8 mouse cellular contexts compared by ENCODE assay signal in genomic region chr2:25706643-25707481, GRCm38 (mm10). TPM values are rescaled to one million over a fixed set of nuclear protein-coding genes. Genes with fewer than 3 reads are reported as not detected.
DNase-seq lines count a peak whose midpoint lies in the region; ATAC-seq lines count a peak whose summit lies in the region.

TSS of gene Bmyc (plus strand) at chr2:25706739.

- no peaks in the 10 kb centered on the region for H3K27me3 ChIP-seq in forebrain, embryonic 13.5 days
- no peaks in the 10 kb centered on the region for H3K27me3 ChIP-seq in heart, embryonic 16.5 days (ENCODE audit: control insufficient read depth, insufficient read depth, low read length)
- no peaks in the 10 kb centered on the region; the same call in 1 of the 2 replicates for H3K27me3 ChIP-seq in liver, embryonic 11.5 days (replicated peaks; ENCODE audit: control insufficient read depth, insufficient read depth, low read length)
- no peaks in the 10 kb centered on the region for H3K27me3 ChIP-seq in stomach, embryonic 14.5 days (ENCODE audit: control insufficient read depth, insufficient read depth, low read length)

- H3K9ac ChIP-seq in forebrain, embryonic 13.5 days, result peak within 1 kb of the TSS; percentile 75
- H3K9ac ChIP-seq in heart, embryonic 16.5 days (ENCODE audit: low read length), result peak within 1 kb of the TSS; percentile 86
- H3K9ac ChIP-seq in liver, embryonic 11.5 days (ENCODE audit: low read depth, low read length), result peak within 1 kb of the TSS; percentile 60
- H3K9ac ChIP-seq in stomach, embryonic 14.5 days (replicated peaks; ENCODE audit: low read depth, low read length), result peak within 1 kb of the TSS; percentile 67

- no peaks in the 10 kb centered on the region for H3K36me3 ChIP-seq in forebrain, embryonic 13.5 days (ENCODE audit: poor library complexity, severe bottlenecking)
- no peaks in the 10 kb centered on the region for H3K36me3 ChIP-seq in heart, embryonic 16.5 days (ENCODE audit: control insufficient read depth, insufficient read depth)
- no peaks in the 10 kb centered on the region for H3K36me3 ChIP-seq in liver, embryonic 11.5 days (ENCODE audit: control insufficient read depth, insufficient read depth, low read length)
- 0 out of 2 replicates have a peak, but pooled peaks cover 3% of the 10 kb centered on the region for H3K36me3 ChIP-seq in stomach, embryonic 14.5 days (ENCODE audit: control insufficient read depth, insufficient read depth, low read length)

- peak within 1 kb of the TSS; percentile 92 for H3K4me2 ChIP-seq in forebrain, embryonic 13.5 days
- peak within 1 kb of the TSS; percentile 99 for H3K4me2 ChIP-seq in heart, embryonic 16.5 days (ENCODE audit: low read depth, low read length)
- peak within 1 kb of the TSS; percentile 82 for H3K4me2 ChIP-seq in liver, embryonic 11.5 days
- peak within 1 kb of the TSS; percentile 93 for H3K4me2 ChIP-seq in stomach, embryonic 14.5 days (replicated peaks; ENCODE audit: low read depth, low read length)

- WGBS in forebrain, embryonic 13.5 days, result under 1% methylated on average over 73 of the region's 78 CpGs
- WGBS in heart, embryonic 16.5 days, result under 1% methylated on average over 78 of the region's 78 CpGs
- WGBS in liver, embryonic 11.5 days, result under 1% methylated on average over 78 of the region's 78 CpGs
- WGBS in stomach, embryonic 14.5 days, result under 1% methylated on average over 78 of the region's 78 CpGs

- peak; percentile 92 for ATAC-seq in CD4-positive, CD25-positive, alpha-beta regulatory T cell, adult 4 months
- ATAC-seq in forebrain, embryonic 13.5 days, result peak; percentile 96
- peak; percentile 92 for ATAC-seq in heart, embryonic 16.5 days (replicated peaks; ENCODE audit: extremely low read depth, insufficient read depth, low FRiP score)
- ATAC-seq in liver, embryonic 11.5 days (replicated peaks; ENCODE audit: low FRiP score), result peak; percentile 81
- ATAC-seq in stomach, embryonic 14.5 days (ENCODE audit: insufficient number of reproducible peaks, insufficient read depth, low FRiP score, low read depth), result peak; percentile 91

- DNase-seq in c-Kit-positive CD71-positive TER-119-negative erythroid progenitor cells, embryonic 14.5 days (ENCODE audit: low read depth), result peak; percentile 37
- DNase-seq in kidney, postnatal 14 days, result peak; percentile 81
- peak; percentile 76 for DNase-seq in liver, embryonic 11.5 days (ENCODE audit: low spot score)
- peak; percentile 80 for DNase-seq in naive thymus-derived CD4-positive, alpha-beta T cell, adult 2 months (ENCODE audit: low read depth)

- peak within 1 kb of the TSS; percentile 62 for H3K4me3 ChIP-seq in forebrain, embryonic 13.5 days
- H3K4me3 ChIP-seq in heart, embryonic 16.5 days (ENCODE audit: low read length), result peak within 1 kb of the TSS; percentile 87
- H3K4me3 ChIP-seq in liver, embryonic 11.5 days (ENCODE audit: low read depth, low read length), result peak within 1 kb of the TSS; percentile 65
- H3K4me3 ChIP-seq in stomach, embryonic 14.5 days (ENCODE audit: low read depth, low read length), result peak within 1 kb of the TSS; percentile 80

- peaks cover 21% of the 10 kb centered on the region for H3K4me1 ChIP-seq in forebrain, embryonic 13.5 days
- peaks cover 6% of the 10 kb centered on the region; the same call in 1 of the 2 replicates for H3K4me1 ChIP-seq in heart, embryonic 16.5 days (ENCODE audit: control insufficient read depth, insufficient read depth, low read length)
- no peaks in the 10 kb centered on the region for H3K4me1 ChIP-seq in liver, embryonic 11.5 days (replicated peaks; ENCODE audit: control insufficient read depth, insufficient read depth, low read length)
- peaks cover 5% of the 10 kb centered on the region; the same call in 1 of the 2 replicates for H3K4me1 ChIP-seq in stomach, embryonic 14.5 days (ENCODE audit: control insufficient read depth, insufficient read depth, low read length)

- H3K27ac ChIP-seq in forebrain, embryonic 13.5 days, result peak within 1 kb of the TSS; percentile 60
- peak within 1 kb of the TSS; percentile 64 for H3K27ac ChIP-seq in heart, embryonic 16.5 days (ENCODE audit: low read length)
- no peak within 1 kb of the TSS; the same call in 1 of the 2 replicates for H3K27ac ChIP-seq in liver, embryonic 11.5 days (ENCODE audit: low read depth, low read length)
- H3K27ac ChIP-seq in stomach, embryonic 14.5 days (ENCODE audit: low read length), result peak within 1 kb of the TSS; percentile 68

- no peaks in the 10 kb centered on the region for H3K9me3 ChIP-seq in forebrain, embryonic 13.5 days (replicated peaks)
- no peaks in the 10 kb centered on the region for H3K9me3 ChIP-seq in heart, embryonic 16.5 days (replicated peaks; ENCODE audit: control insufficient read depth, low read length)
- H3K9me3 ChIP-seq in liver, embryonic 11.5 days (ENCODE audit: control insufficient read depth, low read length), result no peaks in the 10 kb centered on the region
- H3K9me3 ChIP-seq in stomach, embryonic 14.5 days (ENCODE audit: control insufficient read depth, low read depth, low read length), result no peaks in the 10 kb centered on the region

RNA-seq across cellular contexts. Expression of gene Bmyc, which starts in this region (rescaled TPM):
- 100 to 1,000 TPM; 100 to 127 TPM for polyA plus RNA-seq in CD4-positive, CD25-positive, alpha-beta regulatory T cell, adult 4 months (2017; shearing (Covaris generic))
- polyA plus RNA-seq in forebrain, embryonic 13.5 days (2015; fragmentation: Nextera tagmentation; extraction: Ambion mirVana), result 83.3 and 86.8 TPM in 2 replicates
- polyA plus RNA-seq in heart, embryonic 16.5 days (2015; fragmentation: Nextera tagmentation; extraction: Ambion mirVana), result 42.3 and 45.4 TPM in 2 replicates
- polyA plus RNA-seq in liver, embryonic 11.5 days (2014; fragmentation: Nextera tagmentation; extraction: Ambion mirVana), result 35.6 and 37.8 TPM in 2 replicates
- polyA plus RNA-seq in stomach, embryonic 14.5 days (2014; fragmentation: Nextera tagmentation; extraction: Ambion mirVana), result 72.0 and 74.9 TPM in 2 replicates
